Mouse (Mus musculus): ENCODE measurements at regions not wholly inside any gene's neighbourhood (a gene's known extent, or its start where the extent isn't known, plus 50 kb on each side); places are given as distances from the start of the nearest gene placed in this dataset.

DNA sequence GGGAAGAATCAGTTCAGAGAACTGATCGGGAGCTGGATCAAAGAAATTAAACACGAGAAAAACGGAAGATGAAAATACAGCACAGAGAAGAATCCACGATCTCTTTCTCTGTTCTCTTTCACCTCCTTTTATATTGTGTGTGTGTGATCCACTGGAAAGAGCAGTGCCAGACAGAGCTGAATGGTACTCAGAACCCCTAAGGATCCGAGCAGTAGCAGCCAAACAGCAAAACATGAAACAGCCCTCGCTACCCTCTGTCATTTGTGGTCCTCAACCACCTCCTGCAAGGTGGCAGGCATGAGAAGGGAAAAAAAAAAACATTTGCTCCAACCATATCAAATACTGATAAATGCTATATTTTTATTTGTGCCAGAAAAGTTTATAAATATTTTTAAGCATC, 253.4 kb downstream of the Nup35 start:
- DNase-seq, result no peak
- Histone ChIP-seq H3K4me3 (no peak overlapping the region), H3K27ac (no peak overlapping the region)
- TF ChIP-seq CTCF (IDR thresholded peaks at IDR 0.05), result no peak
- intact Hi-C loops (cut with DNase I), result no loop called here

DNA sequence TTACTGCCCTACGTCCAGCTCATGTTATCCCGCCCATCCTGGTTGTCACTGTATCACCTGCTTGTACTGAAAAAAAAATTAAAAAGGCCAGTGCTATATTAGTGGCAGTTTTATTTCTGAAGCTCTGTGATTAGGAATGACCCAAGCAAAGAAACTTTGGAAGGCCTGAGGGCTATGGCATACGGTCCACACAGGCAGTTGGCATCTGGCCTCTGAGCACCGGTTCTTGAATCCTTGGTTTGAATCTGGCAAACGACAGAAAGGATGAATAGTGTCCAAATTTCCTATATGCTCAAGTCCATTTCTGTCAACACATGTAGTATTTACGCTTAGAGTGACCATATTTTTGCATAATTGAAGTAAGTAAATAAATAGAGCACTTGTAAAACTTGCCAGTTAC, 254.3 kb downstream of the Nup35 start:
- no peak for DNase-seq
- Histone ChIP-seq H3K27ac (no peak overlapping the region), H3K4me3 (no peak overlapping the region)
- intact Hi-C loops (cut with DNase I), result no loop called here
- TF ChIP-seq CTCF (IDR thresholded peaks at IDR 0.05), result no peak

DNA sequence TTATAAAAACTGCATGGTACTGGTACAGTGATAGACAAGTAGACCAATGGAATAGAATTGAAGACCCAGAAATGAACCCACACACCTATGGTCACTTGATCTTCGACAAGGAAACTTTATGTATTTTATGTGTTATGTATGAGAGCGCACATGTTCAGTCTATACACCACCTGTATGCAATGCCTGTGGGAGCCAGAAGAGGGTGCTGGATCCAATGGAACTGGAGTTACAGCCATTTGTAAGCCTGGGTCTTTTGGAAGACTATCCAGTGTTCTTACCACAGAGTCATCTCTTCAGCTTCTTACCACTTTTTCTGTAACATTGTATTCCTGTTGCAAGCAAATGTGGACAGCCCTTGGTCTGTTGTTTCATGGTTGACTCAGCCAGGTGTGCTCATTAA, 261.4 kb downstream of the Nup35 start:
- DNase-seq, result no peak
- no peak overlapping the region for H3K4me3 ChIP-seq
- intact Hi-C loops (cut with DNase I), result no loop called here
- no peak for TF ChIP-seq CTCF (IDR thresholded peaks at IDR 0.05)
- no peak overlapping the region for H3K27ac ChIP-seq

DNA sequence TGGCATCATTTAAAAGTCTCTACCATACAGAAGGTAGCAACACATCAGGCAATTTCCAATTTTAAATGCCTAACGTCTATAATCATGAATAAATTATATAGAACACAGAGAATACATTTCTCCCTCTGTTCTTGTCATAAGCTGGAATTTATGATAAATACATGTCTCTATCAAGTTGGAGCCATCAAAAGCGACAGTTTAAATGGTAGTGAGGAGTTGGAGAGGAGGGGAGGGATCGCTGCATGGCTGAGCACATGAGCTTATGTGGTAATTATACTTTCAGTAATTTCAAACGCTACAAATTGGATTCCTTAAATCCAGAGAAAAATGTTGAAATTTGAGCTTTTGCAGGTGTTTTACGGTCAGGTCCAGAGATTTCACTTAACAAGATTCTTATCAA, 267.2 kb downstream of the Nup35 start:
- Histone ChIP-seq H3K4me3 (no peak overlapping the region), H3K27ac (no peak overlapping the region)
- intact Hi-C loops (cut with DNase I), result no loop called here
- no peak for DNase-seq
- no peak for TF ChIP-seq CTCF (IDR thresholded peaks at IDR 0.05)

DNA sequence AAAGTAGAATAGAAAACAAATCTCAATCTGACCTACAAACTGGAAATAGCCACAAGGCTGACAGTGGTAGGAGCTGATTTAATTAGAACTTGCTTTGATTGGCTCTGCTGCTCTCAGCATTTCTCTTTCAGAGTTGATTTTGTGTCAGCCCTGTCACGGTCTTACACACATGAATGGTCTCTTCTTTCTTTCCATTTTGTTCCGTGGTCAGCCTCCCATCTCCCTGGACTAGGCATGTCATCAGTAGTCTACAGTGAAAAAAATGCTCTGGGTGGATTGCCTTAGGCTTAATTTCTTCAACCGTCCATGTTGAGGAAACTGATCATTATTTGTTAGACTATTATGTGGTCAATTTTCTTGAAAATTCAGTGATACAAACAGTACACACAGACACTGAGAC, 285.0 kb downstream of the Nup35 start:
- TF ChIP-seq CTCF (IDR thresholded peaks at IDR 0.05), result no peak
- intact Hi-C loops (cut with DNase I), result no loop called here
- Histone ChIP-seq H3K4me3 (no peak overlapping the region), H3K27ac (no peak overlapping the region)
- no peak for DNase-seq

DNA sequence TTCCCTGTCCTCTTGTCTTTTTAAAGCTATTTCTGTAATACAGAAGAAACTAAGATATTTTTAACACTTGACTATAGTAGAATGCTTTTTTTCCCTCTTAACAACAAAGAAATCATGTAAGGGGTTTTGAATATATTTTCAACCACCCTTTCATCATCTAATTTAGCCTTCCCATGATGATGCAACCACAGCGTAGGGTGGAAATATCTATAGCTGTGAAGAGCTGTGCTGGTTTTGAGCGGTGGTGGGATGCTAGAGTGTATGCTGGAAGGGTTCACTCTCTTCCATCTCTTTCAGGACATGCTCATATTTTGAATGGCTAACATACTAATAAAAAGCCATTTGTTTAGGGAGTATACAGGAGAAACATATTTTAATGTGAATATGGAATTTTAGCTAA, 296.4 kb downstream of the Nup35 start:
- Histone ChIP-seq H3K27ac (no peak overlapping the region), H3K4me3 (no peak overlapping the region)
- DNase-seq, result no peak
- intact Hi-C loops (cut with DNase I), result no loop called here
- no peak for TF ChIP-seq CTCF (IDR thresholded peaks at IDR 0.05)

DNA sequence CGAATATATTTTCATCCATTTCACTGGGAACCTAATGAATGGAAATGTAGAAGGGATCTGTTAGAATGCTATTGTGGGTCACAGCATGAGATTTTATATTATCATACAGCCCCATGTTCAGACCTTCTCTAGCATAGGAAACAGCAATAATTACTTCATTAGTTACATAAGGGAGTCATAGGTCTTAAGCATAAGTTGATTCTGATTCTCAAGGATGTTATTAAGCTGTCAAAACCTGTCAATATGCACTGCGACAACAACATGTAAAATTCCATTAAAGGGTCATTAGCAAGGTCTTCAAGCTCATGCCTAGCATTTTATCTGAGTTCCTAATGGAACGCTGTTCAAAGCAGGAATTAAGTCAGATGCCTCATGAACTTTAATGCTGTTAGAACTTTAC, 328.5 kb downstream of the Nup35 start:
- H3K27ac ChIP-seq, result no peak overlapping the region

DNA sequence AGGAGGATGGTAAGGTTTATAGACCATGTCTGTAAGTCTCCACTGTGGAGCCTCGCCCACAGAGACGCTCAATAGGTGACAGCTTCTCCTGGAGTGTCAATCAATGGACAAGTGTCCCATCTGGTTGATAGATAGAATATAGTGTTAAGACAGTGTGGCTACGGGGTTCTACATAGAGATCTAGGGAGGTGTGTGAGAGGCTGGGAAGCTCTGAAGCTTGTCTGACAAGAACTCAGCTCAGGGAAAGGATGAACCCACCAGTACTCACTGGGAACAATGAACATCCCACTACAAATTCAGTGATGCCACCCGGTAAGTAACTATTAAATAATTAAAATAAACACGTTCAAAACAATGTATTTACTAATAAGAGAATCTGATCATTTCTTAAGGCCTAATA, 349.7 kb downstream of the Nup35 start:
- H3K4me3 ChIP-seq, result no peak overlapping the region
- no peak overlapping the region for H3K27ac ChIP-seq
- intact Hi-C loops (cut with DNase I), result no loop called here
- DNase-seq, result no peak
- no peak for TF ChIP-seq CTCF (IDR thresholded peaks at IDR 0.05)

More for the DNA sequence above, 328.5 kb downstream of the Nup35 start:
- H3K4me3 ChIP-seq, result no peak overlapping the region
- intact Hi-C loops (cut with DNase I), result no loop called here
- TF ChIP-seq CTCF (IDR thresholded peaks at IDR 0.05), result no peak
- no peak for DNase-seq

DNA sequence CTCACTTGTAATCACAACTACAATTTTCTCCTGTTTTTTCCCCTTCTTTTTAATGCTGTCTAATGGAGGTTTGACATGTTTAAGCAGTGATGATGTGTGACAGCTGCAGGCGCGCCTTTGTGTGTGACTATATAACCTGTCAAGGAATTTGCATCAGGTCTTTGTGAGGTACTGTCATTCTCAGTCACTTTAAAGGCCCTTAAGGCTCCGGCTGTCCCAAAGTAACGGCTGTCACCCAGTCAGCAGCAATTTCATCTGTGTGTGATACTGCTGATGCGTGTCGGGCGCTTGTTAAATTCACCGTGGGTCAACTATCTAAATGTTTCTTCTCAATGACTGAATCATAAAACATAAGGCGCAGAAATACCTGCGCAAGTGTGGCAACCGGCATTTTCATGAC, 350.2 kb downstream of the Nup35 start:
- H3K27ac ChIP-seq, result no peak overlapping the region
- H3K4me3 ChIP-seq, result no peak overlapping the region
- TF ChIP-seq CTCF (IDR thresholded peaks at IDR 0.05), result no peak
- DNase-seq, result no peak
- intact Hi-C loops (cut with DNase I), result no loop called here

DNA sequence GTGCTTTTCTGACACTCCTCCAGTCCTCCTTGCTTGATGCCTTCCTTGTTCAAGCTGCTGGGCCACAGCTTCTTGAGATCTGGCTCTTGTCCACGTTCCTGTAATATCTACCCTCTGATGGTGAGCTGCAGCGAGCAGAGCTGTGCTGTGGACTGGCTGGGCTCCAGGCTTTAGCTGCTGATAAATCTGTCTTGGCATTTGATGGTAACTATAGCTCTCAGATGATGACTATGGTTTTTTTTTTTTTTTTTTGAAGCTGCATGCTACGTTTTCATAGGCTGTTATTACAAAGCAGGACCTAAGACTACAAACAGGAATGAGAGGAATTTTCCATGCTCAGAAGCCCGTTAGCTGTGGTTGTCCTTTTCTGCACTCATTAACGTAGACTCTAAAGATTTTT, 352.3 kb downstream of the Nup35 start:
- no peak overlapping the region for H3K4me3 ChIP-seq
- TF ChIP-seq CTCF (IDR thresholded peaks at IDR 0.05), result no peak
- H3K27ac ChIP-seq, result no peak overlapping the region
- intact Hi-C loops (cut with DNase I), result no loop called here
- peak; percentile 16 for DNase-seq

DNA sequence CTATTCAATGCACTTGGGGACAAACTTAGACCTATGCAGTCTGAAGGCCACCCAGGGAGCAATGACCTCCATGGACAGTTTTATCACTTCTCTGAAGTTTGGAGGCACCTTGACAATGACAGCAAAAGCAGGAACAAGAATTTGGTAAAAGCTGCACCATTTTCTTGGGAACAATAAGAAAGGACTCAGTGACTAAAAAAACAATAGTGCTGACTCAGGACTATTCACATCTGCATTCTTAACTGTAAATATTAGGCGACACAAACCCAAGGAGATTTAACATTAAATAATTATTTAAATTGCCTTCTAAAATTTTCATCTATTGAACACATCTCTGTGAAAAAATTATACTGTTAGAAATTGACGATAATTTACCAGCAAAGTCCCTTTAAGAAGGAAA, 356.2 kb downstream of the Nup35 start:
- intact Hi-C loops (cut with DNase I), result no loop called here
- no peak overlapping the region for H3K27ac ChIP-seq
- no peak overlapping the region for H3K4me3 ChIP-seq
- DNase-seq, result no peak
- no peak for TF ChIP-seq CTCF (IDR thresholded peaks at IDR 0.05)

DNA sequence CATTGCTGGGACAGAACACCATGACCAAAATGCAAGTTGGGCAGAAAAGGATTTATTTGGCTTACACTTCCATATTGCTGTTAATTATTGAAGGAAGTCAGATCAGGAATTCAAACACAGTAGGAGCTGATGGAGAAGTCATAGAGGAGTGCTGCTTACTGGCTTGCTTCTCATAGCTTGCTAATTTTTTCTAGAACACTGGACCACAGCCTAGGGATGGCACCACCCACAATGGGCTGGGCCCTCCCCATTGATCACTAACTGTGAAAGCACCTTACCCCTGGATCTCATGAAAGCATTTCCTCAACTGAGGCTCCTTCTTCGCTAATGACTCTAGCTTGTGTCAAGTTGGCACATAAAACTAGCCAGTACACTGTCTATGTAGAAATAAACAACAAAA, 381.3 kb downstream of the Nup35 start:
- no peak for TF ChIP-seq CTCF (IDR thresholded peaks at IDR 0.05)
- no peak for DNase-seq
- Histone ChIP-seq H3K4me3 (no peak overlapping the region), H3K27ac (no peak overlapping the region)
- intact Hi-C loops (cut with DNase I), result no loop called here

DNA sequence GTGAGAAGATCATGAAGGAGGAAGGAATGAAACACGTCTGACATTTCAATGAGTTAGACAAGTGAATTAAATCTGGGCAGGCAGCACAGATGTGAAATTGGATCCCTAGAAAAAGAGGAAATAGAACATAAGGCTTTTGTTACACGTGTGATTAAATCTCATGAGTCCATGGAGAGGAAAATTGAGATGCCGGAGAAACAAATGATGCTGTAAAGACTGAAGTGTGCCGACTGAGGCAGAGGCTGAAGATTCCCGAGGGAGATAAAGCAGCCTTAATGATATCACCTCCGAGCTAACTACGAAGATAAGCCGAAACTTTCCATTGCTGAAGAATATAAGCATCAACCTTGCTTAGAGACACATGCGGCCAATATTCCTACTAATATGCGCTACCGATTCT, 390.0 kb downstream of the Nup35 start:
- Histone ChIP-seq H3K27ac (no peak overlapping the region), H3K4me3 (no peak overlapping the region)
- TF ChIP-seq CTCF (IDR thresholded peaks at IDR 0.05), result no peak
- no peak for DNase-seq
- intact Hi-C loops (cut with DNase I), result no loop called here

DNA sequence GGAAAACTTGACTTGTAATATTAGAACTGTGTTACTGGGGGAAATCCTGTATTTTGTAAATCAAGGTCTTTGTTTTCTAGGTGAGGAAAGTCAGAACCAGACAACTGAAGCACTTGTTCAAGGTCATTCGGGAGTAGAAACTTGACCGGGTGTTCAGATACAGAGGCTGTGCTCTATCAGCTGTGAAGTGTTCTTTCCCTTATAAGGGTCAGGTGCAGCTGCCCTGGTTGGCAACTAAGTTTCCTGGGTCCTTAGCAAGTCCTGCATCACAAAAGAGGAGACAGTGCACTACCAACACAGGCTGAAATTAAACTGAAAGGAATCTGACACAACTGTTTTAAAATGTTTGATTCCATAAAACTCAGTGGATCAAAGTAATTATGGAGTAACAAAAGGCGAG, 406.6 kb downstream of the Nup35 start:
- intact Hi-C loops (cut with DNase I), result no loop called here
- no peak for TF ChIP-seq CTCF (IDR thresholded peaks at IDR 0.05)
- Histone ChIP-seq H3K27ac (no peak overlapping the region), H3K4me3 (no peak overlapping the region)
- no peak for DNase-seq

All from gastrocnemius, adult 2 months (tissue).